Mouse (Mus musculus) stomach, embryonic 16.5 days (tissue): ENCODE results near the gene Crybb3. TPM values are rescaled to one million over a fixed set of nuclear protein-coding genes. Genes with fewer than 3 reads are reported as not detected.

ENCODE experiments used
- ATAC-seq: fragments of 200-750 bp; cut with Nextera tagmentation; 2 replicates; pipeline ENCODE4 v1.8.0; 2017; ENCODE audit warnings: moderate number of reproducible peaks, moderate TSS enrichment; ENCODE audit not compliant: insufficient read depth, low FRiP score
- H3K27ac ChIP-seq: fragments of 300-500 bp; sonication (generic); 2 replicates; pipeline ENCODE4 v1.5.1; 2014; ENCODE audit warnings: low read length
- H3K27me3 ChIP-seq: fragments of 300-500 bp; sonication (generic); 2 replicates; pipeline ENCODE4 v1.6.1; 2014; ENCODE audit warnings: low read length, control low read depth, mixed read lengths; ENCODE audit not compliant: control insufficient read depth, insufficient read depth
- H3K36me3 ChIP-seq: fragments of 300-500 bp; sonication (generic); 2 replicates; pipeline ENCODE4 v1.6.1; 2014; ENCODE audit warnings: low read length; ENCODE audit not compliant: control insufficient read depth, insufficient read depth
- H3K4me1 ChIP-seq: fragments of 300-500 bp; sonication (generic); 2 replicates; pipeline ENCODE4 v1.6.1; 2014; ENCODE audit warnings: low read length, control low read depth, mixed read lengths; ENCODE audit not compliant: control insufficient read depth, insufficient read depth
- H3K4me2 ChIP-seq: fragments of 300-500 bp; sonication (generic); 2 replicates; pipeline ENCODE4 v1.6.1; 2014; ENCODE audit warnings: low read depth, low read length, mixed read lengths
- H3K4me3 ChIP-seq: fragments of 300-500 bp; sonication (generic); replicated peaks from 2 replicates; pipeline ENCODE4 v1.5.1; 2014; ENCODE audit warnings: mild to moderate bottlenecking, low read length
- H3K9ac ChIP-seq: fragments of 300-500 bp; sonication (generic); 2 replicates; pipeline ENCODE4 v1.6.1; 2014; ENCODE audit warnings: low read length
- H3K9me3 ChIP-seq: fragments of 300-500 bp; sonication (generic); replicated peaks from 2 replicates; pipeline ENCODE4 v1.6.1; 2016; ENCODE audit warnings: low read length, control low read depth; ENCODE audit not compliant: control insufficient read depth
- WGBS: fragments of 180-500 bp; shearing (Covaris S2); extraction: QIAGEN DNeasy Blood & Tissue Kit; methylation state at CpG from one replicate; pipeline ENCODE4 v1.1.7; 2014; 5-methylcytosine and 5-hydroxymethylcytosine counted together
- polyA plus RNA-seq: library from polyadenylated mRNA; unstranded; fragments of >200 nt; fragmentation: Nextera tagmentation; extraction: Ambion mirVana; gene quantifications from 2 replicates; pipeline ENCODE4 v1.2.1, GENCODE M21; 2015

Crybb3 gene
- polyA plus RNA-seq, 1 experiment from 2014 or later = 1.2 TPM

DNA sequence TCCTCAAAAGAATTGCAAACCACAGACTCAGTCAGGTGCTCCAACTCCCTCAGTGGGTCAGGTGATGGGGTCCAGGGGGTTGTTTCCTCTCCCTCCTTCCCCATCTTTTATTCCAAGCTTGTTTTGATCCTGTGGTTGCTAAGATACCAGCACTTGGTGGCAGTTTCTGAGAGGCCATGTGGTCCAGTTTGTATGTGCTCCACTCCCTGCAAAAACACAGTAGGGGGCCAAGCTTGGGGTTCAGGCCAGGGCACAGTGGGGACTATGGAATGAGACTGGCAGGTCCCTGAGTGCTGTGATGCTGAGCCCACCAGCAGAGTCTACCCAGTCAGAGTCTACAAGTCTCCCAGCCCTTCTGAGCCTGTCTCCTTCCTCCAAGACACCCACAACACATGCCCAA is 31.5 kb downstream of the Crybb3 start:
- H3K27ac ChIP-seq = no peak overlapping the region
- no peaks in the 10 kb centered on the region for H3K27me3 ChIP-seq
- H3K4me1 ChIP-seq = no peaks in the 10 kb centered on the region
- no peak overlapping the region for H3K9ac ChIP-seq
- H3K36me3 ChIP-seq = no peaks in the 10 kb centered on the region
- ATAC-seq = no peak
- no peak overlapping the region for H3K4me2 ChIP-seq
- no peak overlapping the region for H3K4me3 ChIP-seq
- no peaks in the 10 kb centered on the region for H3K9me3 ChIP-seq

DNA sequence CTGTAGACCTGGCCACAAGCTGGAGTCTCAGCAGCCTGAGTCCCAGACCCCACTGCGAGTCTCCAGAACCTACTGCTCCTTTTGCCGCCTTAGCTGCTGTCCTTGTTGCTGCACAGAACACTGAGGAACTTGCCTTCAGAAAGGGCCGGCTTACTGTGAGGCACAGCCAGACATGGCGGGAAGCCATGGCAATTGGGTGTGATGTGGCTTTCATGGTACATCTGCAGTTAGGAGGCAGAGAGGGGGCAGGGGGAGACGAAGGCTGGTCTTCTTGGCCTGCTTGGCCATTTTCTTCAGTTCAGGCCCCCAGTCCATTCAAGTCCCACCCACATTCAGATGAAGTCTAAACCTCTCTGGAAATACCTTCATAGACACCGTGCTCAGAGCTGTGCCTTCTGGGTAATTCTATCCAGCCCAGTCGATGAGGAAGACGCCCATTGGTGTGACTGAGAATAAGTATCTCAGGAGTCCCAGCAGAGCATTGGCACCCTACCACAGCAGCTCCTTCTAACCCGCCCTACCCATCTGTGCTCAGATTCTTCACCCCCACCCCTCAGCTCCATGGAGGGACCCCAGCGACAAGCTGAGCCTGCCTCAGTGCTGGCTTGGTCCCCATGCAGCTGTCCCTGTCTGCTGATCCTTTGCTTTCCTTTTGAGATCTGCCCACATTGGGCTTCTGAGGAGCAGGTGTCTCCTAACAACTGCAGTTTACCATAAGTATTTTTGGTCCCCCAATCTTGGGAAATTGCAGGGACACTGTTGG is 35.7 kb downstream of the Crybb3 start:
- WGBS = 86% methylated on average over 10 of the region's 10 CpGs
- Histone ChIP-seq H3K9me3 (no peaks in the 10 kb centered on the region), H3K36me3 (no peaks in the 10 kb centered on the region), H3K9ac (no peak overlapping the region), H3K4me2 (no peak overlapping the region), H3K27ac (no peak overlapping the region), H3K4me1 (0 out of 2 replicates have a peak, but pooled peaks cover 8% of the 10 kb centered on the region), H3K27me3 (no peaks in the 10 kb centered on the region), H3K4me3 (no peak overlapping the region)
- no peak for ATAC-seq

DNA sequence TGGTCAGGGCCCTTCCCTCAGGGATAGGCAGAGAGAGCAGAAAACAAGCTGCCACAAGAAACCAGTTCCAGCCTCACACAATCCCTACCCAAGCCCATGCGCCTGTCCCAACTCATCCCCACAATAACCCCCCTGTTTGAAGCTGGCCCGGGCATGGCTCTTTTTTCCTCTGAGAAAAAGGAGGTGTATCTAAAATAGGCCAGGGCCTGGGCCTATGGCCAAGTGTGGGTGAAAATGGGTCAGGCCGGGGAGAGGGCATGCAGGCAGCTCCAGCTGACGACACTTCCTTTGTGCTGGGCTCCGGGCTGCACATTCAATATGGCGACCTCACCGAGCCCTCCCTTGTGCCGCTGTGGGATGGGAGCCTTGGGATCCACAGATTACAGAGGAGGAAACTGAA is 37.9 kb downstream of the Crybb3 start:
- H3K4me3 ChIP-seq = no peak overlapping the region
- H3K4me2 ChIP-seq = no peak overlapping the region
- WGBS = 81% methylated on average over 8 of the region's 8 CpGs
- H3K36me3 ChIP-seq = no peaks in the 10 kb centered on the region
- no peak overlapping the region for H3K27ac ChIP-seq
- H3K4me1 ChIP-seq = 0 out of 2 replicates have a peak, but pooled peaks cover 8% of the 10 kb centered on the region
- H3K9me3 ChIP-seq = no peaks in the 10 kb centered on the region
- no peak for ATAC-seq
- no peaks in the 10 kb centered on the region for H3K27me3 ChIP-seq
- no peak overlapping the region for H3K9ac ChIP-seq

DNA sequence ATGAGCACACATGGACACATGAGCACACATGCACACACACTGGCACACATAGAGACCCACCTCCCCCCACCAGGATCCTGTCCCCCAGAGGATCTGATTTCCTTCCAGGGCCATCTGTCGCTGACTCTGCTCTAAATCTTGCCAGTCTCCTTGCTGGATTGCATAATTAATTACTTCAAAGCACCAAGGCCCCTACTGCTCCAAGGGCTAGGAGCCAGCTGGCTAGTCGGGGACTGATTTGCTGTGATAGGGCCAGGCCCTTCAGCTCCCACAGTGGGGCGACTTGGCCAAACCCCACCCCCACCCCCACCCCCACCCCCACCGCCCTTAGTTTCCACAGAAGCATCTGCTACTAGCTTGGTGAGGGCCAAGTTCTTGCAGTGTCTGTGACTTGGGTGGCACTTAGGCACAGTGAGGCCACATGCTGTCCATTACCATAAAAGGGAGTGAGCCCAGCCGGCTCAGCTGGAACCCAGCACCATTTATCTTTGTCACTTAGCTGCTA is 39.8 kb downstream of the Crybb3 start:
- H3K4me1 ChIP-seq = 0 out of 2 replicates have a peak, but pooled peaks cover 8% of the 10 kb centered on the region
- H3K4me2 ChIP-seq = no peak overlapping the region
- H3K4me3 ChIP-seq = no peak overlapping the region
- H3K9ac ChIP-seq = no peak overlapping the region
- peak; percentile 65; the same call in 1 of the 2 replicates for ATAC-seq
- no peaks in the 10 kb centered on the region for H3K9me3 ChIP-seq
- no peaks in the 10 kb centered on the region for H3K27me3 ChIP-seq
- no peaks in the 10 kb centered on the region for H3K36me3 ChIP-seq
- 18% methylated on average over 5 of the region's 5 CpGs for WGBS
- no peak overlapping the region; the same call in 1 of the 2 replicates for H3K27ac ChIP-seq

DNA sequence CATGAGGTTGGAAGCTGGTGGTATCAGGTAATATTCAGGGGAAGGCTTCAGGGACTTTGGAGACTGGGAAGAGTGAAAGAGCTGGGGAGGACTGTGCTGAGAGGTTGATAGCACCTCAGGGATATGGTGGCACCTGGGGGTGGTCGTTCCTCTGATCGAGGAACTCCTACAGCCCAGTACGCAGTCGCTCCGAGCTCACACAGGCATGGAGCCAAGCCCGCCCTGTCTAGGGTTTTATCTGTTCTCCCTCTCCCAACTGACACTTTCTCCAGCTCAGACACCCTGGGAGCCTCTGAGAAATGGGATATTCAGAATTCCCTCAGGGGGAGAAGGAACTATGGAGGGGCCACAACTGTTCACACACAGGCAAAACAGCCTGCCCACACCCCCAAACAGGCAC is 40.6 kb downstream of the Crybb3 start:
- no peak for ATAC-seq
- H3K9me3 ChIP-seq = no peaks in the 10 kb centered on the region
- 0 out of 2 replicates have a peak, but pooled peaks cover 12% of the 10 kb centered on the region for H3K4me1 ChIP-seq
- H3K4me2 ChIP-seq = no peak overlapping the region
- H3K9ac ChIP-seq = no peak overlapping the region
- 59% methylated on average over 6 of the region's 6 CpGs for WGBS
- no peaks in the 10 kb centered on the region for H3K36me3 ChIP-seq
- H3K27ac ChIP-seq = no peak overlapping the region; the same call in 1 of the 2 replicates
- H3K4me3 ChIP-seq = no peak overlapping the region
- no peaks in the 10 kb centered on the region for H3K27me3 ChIP-seq

DNA sequence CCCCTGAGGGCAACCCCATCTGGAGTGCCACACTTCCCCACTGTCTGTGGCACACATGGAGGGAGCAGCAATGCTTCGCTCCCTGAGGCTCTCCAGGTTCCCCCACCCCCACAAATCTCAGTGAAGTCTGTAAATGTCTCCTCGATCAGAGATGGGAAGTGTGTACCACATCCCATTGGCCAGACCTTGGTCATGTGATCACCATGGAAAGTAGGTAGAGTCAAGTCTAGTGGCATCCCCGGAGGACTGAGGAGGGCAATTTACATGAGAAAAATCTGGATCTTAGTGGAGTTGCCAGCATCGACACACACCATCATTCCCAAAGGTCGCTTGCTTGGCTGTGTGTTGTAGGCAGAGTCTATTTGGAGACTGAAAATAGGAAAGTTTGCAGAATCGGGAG is 42.8 kb downstream of the Crybb3 start:
- no peak overlapping the region for H3K4me2 ChIP-seq
- no peaks in the 10 kb centered on the region for H3K27me3 ChIP-seq
- no peak overlapping the region for H3K4me3 ChIP-seq
- H3K9ac ChIP-seq = no peak overlapping the region
- no peak for ATAC-seq
- H3K4me1 ChIP-seq = peaks cover 20% of the 10 kb centered on the region; the same call in 1 of the 2 replicates
- no peak overlapping the region for H3K27ac ChIP-seq
- no peaks in the 10 kb centered on the region for H3K9me3 ChIP-seq
- 90% methylated on average over 6 of the region's 6 CpGs for WGBS
- H3K36me3 ChIP-seq = no peaks in the 10 kb centered on the region

DNA sequence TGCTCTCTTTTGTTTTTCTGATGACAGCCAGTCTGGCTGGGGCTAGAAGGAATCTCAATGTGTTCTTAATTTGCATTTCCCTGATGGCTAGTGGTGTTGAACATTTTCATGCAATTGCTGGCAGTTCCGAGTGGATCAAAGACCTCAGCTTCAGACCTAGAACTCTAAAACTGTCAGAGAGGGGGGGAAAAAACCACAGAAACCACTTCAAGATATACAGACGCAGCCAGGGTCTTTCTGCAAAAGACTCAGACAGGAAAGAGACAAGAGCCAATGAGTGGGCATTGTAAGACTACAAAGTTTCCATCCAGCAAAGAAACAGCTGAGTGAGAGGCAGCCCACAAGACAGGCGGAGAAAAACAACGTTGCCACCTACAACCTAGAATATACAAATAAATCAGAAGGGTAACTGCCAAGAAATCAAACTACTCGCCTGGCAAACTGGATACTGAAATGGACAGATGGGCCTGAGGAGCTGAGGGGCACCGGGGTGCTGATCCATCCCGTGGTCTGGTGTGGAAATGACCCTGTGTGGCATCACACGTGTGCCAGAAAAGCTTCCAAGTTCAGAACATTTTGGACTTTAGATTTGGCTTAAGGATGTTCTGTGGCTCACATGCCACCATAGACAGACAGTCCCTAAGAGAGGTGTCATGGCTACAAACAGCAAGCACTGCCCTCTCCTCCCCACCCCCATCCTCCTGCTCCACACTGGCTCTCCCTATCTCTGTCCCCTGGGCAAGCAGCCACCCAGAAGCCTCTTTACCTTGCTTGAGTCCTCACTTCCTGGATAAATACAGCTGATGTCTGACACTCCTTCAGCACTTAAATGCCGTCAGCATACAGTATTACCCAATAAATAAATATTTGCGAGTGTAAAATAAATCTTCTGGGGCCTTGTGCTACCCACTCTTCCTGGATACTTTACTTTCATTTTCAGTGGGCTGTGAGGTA is 46.0 kb downstream of the Crybb3 start:
- H3K4me3 ChIP-seq = no peak overlapping the region

DNA sequence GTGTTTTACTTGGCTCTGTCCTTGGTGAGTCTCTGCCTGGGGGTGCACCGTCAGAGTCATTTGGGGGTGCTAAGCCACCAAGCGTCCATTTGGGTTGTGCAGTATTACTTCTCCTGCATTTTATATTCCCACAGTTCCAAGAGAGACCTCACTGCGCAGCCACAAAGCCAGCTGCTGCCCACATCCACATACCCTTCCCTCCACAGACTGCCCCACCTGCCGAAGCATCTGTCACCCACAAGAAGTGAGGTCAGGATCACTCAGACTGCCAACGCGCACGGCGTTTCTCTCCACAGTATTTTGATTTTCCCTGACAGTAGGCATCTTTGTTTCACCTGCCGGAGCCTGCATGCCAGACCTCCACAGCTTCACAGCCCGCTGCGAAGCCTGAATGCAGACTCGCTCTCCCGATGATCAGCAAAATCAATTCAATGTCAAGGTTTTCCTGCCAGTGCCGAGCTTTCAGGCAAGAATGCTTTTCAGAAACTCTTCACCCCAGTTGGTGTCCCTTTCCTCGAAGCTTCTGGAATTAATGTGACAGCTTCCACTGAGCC is 50.1 kb downstream of the Crybb3 start:
- Histone ChIP-seq H3K4me1 (peaks cover 11% of the 10 kb centered on the region; the same call in 1 of the 2 replicates), H3K9ac (no peak overlapping the region), H3K4me2 (no peak overlapping the region), H3K9me3 (no peaks in the 10 kb centered on the region), H3K4me3 (no peak overlapping the region), H3K36me3 (no peaks in the 10 kb centered on the region), H3K27ac (no peak overlapping the region), H3K27me3 (no peaks in the 10 kb centered on the region)
- no peak for ATAC-seq
- 65% methylated on average over 15 of the region's 15 CpGs for WGBS

More for the DNA sequence above, 46.0 kb downstream of the Crybb3 start:
- no peak overlapping the region for H3K4me2 ChIP-seq
- peak; percentile 80; the same call in 1 of the 2 replicates for ATAC-seq
- H3K27me3 ChIP-seq = no peaks in the 10 kb centered on the region
- no peak overlapping the region for H3K9ac ChIP-seq
- H3K27ac ChIP-seq = 0 out of 2 replicates have a peak overlapping the region, but pooled peaks have one; percentile 1
- H3K9me3 ChIP-seq = no peaks in the 10 kb centered on the region
- H3K4me1 ChIP-seq = peaks cover 11% of the 10 kb centered on the region; the same call in 1 of the 2 replicates
- H3K36me3 ChIP-seq = no peaks in the 10 kb centered on the region
- WGBS = 49% methylated on average over 10 of the region's 10 CpGs
